Mouse (Mus musculus) embryonic facial prominence, embryonic 12.5 days (tissue): Measurements from ENCODE around the gene Arap1. TPM values are rescaled to one million over a fixed set of nuclear protein-coding genes. Genes with fewer than 3 reads are reported as not detected.

Experiments used
- ATAC-seq: fragments of 200-750 bp; cut with Nextera tagmentation; 2 replicates; pipeline ENCODE4 v1.8.0; 2017; ENCODE audit not compliant: insufficient number of reproducible peaks, insufficient read depth, low FRiP score, low TSS enrichment
- H3K27ac ChIP-seq: fragments of 300-500 bp; sonication (generic); 2 replicates; pipeline ENCODE4 v1.5.1; 2016; ENCODE audit warnings: mild to moderate bottlenecking
- H3K27me3 ChIP-seq: fragments of 300-500 bp; sonication (generic); 2 replicates; pipeline ENCODE4 v1.6.1; 2016; ENCODE audit warnings: mild to moderate bottlenecking, moderate library complexity
- H3K36me3 ChIP-seq: fragments of 300-500 bp; sonication (generic); 2 replicates; pipeline ENCODE4 v1.6.1; 2016; ENCODE audit warnings: mild to moderate bottlenecking
- H3K4me1 ChIP-seq: fragments of 300-500 bp; sonication (generic); 2 replicates; pipeline ENCODE4 v1.6.1; 2016
- H3K4me2 ChIP-seq: fragments of 300-500 bp; sonication (generic); replicated peaks from 2 replicates; pipeline ENCODE4 v1.6.1; 2016; ENCODE audit warnings: mild to moderate bottlenecking, moderate library complexity
- H3K4me3 ChIP-seq: fragments of 300-500 bp; sonication (generic); 2 replicates; pipeline ENCODE4 v1.5.1; 2016; ENCODE audit warnings: mild to moderate bottlenecking
- H3K9ac ChIP-seq: fragments of 300-500 bp; sonication (generic); 2 replicates; pipeline ENCODE4 v1.6.1; 2016; ENCODE audit warnings: mild to moderate bottlenecking, moderate library complexity
- H3K9me3 ChIP-seq: fragments of 300-500 bp; sonication (generic); 2 replicates; pipeline ENCODE4 v1.6.1; 2016; ENCODE audit warnings: mild to moderate bottlenecking, moderate library complexity
- WGBS: fragments of 180-500 bp; shearing (Covaris S2); methylation state at CpG from one replicate; pipeline ENCODE4 v1.1.7; 2016; 5-methylcytosine and 5-hydroxymethylcytosine counted together
- polyA plus RNA-seq: library from polyadenylated mRNA; unstranded; fragments of >200 nt; fragmentation: Nextera tagmentation; extraction: Ambion mirVana; gene quantifications from 2 replicates; pipeline ENCODE4 v1.2.1, GENCODE M21; 2016

Arap1 gene
- polyA plus RNA-seq, 1 experiment from 2014 or later, result 29.7 TPM

- ATAC-seq, result no peak
- no peak overlapping the region for H3K4me3 ChIP-seq
- no peak overlapping the region for H3K4me2 ChIP-seq
- 87% methylated on average over 2 of the region's 2 CpGs for WGBS
- H3K4me1 ChIP-seq, result 0 out of 2 replicates have a peak, but pooled peaks cover 4% of the 10 kb centered on the region
- no peak overlapping the region for H3K9ac ChIP-seq
- H3K9me3 ChIP-seq, result no peaks in the 10 kb centered on the region
- no peaks in the 10 kb centered on the region for H3K36me3 ChIP-seq
- H3K27me3 ChIP-seq, result peaks cover 5% of the 10 kb centered on the region
- H3K27ac ChIP-seq, result no peak overlapping the region
Observed at GRCm38 (mm10) chr7:101327786-101328185, 20.1 kb upstream of the Arap1 start.

DNA sequence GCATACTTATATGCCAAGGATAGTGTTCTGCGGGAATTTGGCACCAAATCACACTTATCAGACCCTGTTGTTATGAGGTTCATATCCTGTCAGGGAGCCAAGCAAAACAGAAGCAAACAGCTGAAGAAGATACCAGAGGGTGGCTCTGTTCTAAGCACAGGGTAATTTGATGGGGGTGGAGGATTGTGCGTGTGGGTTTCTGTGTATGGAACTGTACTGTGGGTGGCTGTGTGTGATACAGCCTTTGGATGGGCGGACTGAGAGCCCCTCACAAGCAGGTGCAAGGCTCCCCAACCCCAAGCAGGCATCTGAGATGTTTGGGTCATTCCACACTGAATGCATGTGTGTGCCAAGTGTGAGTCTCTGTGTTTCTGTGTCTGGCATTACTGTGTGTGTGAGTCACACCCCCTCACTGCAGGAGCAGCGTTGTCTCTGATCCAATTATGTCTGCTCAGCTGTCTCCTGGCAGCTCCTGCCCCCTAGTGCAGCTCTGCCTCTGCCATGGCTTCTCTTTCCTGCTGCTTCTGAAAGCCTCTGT lies 19.2 kb upstream of the Arap1 start:
- 70% methylated on average over 4 of the region's 4 CpGs for WGBS
- Histone ChIP-seq H3K4me3 (no peak overlapping the region), H3K27me3 (no peaks in the 10 kb centered on the region), H3K4me1 (0 out of 2 replicates have a peak, but pooled peaks cover 4% of the 10 kb centered on the region), H3K9me3 (no peaks in the 10 kb centered on the region), H3K4me2 (no peak overlapping the region), H3K36me3 (no peaks in the 10 kb centered on the region), H3K9ac (no peak overlapping the region), H3K27ac (no peak overlapping the region)
- no peak for ATAC-seq

DNA sequence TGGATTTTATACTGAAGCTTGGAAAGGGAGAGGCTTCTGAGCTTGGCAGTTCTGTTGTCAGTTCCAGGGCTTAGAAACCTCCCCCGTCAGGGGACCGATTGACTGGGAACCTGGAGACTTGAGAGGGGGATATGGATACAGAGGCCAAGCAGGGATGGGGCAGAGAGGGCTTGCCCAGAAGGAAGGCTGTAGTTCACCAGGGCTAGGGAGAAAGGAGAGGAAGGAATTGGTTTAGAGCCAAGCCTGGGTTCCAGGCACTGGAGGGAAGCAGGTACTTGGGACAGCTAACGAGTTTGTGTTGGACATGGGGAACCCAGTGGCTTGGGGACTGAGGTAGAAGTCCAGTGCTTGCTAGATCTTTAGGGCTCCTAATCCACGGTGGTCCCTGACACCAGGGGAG lies 18.3 kb upstream of the Arap1 start:
- no peaks in the 10 kb centered on the region for H3K36me3 ChIP-seq
- no peaks in the 10 kb centered on the region for H3K27me3 ChIP-seq
- H3K9me3 ChIP-seq, result no peaks in the 10 kb centered on the region
- no peak overlapping the region for H3K4me2 ChIP-seq
- no peak overlapping the region for H3K27ac ChIP-seq
- 0 out of 2 replicates have a peak, but pooled peaks cover 4% of the 10 kb centered on the region for H3K4me1 ChIP-seq
- WGBS, result 81% methylated on average over 4 of the region's 4 CpGs
- no peak for ATAC-seq
- no peak overlapping the region for H3K4me3 ChIP-seq
- no peak overlapping the region for H3K9ac ChIP-seq

DNA sequence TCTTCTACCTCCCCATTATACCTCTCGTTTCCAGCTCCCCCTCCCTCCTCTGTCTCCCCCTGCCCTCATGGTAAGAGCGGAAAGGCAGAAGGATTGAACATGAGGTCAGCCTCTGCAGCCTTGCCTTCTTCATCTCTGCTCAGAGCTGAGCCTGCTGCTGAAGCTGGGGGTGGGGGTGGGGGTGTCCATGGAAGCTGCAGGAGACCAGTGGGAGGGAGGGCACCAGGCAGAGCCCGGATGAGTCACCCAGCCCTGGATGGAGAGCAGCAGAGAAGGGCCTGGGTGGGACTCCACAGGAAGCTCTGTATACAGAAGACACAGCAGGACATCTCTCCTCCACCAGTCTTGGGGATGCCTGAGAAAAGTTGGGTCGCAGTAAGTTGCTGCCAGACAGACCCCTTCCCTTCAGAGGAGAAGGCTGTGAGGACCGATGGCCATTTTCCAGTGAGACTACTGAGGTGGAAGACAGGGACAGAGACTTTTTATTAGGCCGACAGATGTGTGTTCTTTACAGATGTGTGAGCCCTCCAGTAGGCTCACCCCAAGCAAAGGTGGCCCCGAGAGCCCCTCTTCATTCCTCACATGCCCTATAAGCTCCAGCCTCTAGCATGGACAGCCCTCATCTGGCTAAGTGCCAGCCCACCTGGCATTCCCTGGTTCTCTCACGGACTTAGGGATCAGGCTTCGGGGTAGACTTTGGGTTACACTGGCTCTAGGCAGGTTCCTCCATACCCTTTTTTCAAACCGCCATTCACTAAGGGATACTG lies 17.6 kb upstream of the Arap1 start:
- 0 out of 2 replicates have a peak, but pooled peaks cover 4% of the 10 kb centered on the region for H3K4me1 ChIP-seq
- no peak for ATAC-seq
- no peak overlapping the region for H3K4me2 ChIP-seq
- H3K9me3 ChIP-seq, result no peaks in the 10 kb centered on the region
- H3K27me3 ChIP-seq, result no peaks in the 10 kb centered on the region
- H3K36me3 ChIP-seq, result no peaks in the 10 kb centered on the region
- no peak overlapping the region for H3K9ac ChIP-seq
- 72% methylated on average over 10 of the region's 10 CpGs for WGBS
- no peak overlapping the region for H3K27ac ChIP-seq
- no peak overlapping the region for H3K4me3 ChIP-seq

- ATAC-seq, result no peak
- Histone ChIP-seq H3K36me3 (no peaks in the 10 kb centered on the region), H3K9me3 (no peaks in the 10 kb centered on the region), H3K4me3 (no peak overlapping the region), H3K4me1 (0 out of 2 replicates have a peak, but pooled peaks cover 4% of the 10 kb centered on the region), H3K4me2 (no peak overlapping the region), H3K27me3 (no peaks in the 10 kb centered on the region), H3K9ac (no peak overlapping the region), H3K27ac (no peak overlapping the region)
- WGBS, result 56% methylated on average over 4 of the region's 4 CpGs
Observed at GRCm38 (mm10) chr7:101330841-101331173, 17.1 kb upstream of the Arap1 start.

- Histone ChIP-seq H3K9me3 (no peaks in the 10 kb centered on the region), H3K36me3 (no peaks in the 10 kb centered on the region), H3K27ac (no peak overlapping the region), H3K4me1 (0 out of 2 replicates have a peak, but pooled peaks cover 4% of the 10 kb centered on the region), H3K4me2 (no peak overlapping the region), H3K4me3 (no peak overlapping the region), H3K9ac (no peak overlapping the region), H3K27me3 (no peaks in the 10 kb centered on the region)
- WGBS, result 88% methylated on average over 5 of the region's 5 CpGs
- no peak for ATAC-seq
Observed at GRCm38 (mm10) chr7:101332045-101332831, 15.6 kb upstream of the Arap1 start.

GRCm38 (mm10) chr7:101335228-101335627 lies 12.6 kb upstream of the Arap1 start:
- H3K27me3 ChIP-seq, result no peaks in the 10 kb centered on the region
- H3K9me3 ChIP-seq, result no peaks in the 10 kb centered on the region
- WGBS, result 90% methylated on average over 2 of the region's 2 CpGs
- H3K36me3 ChIP-seq, result no peaks in the 10 kb centered on the region
- no peak overlapping the region for H3K27ac ChIP-seq
- 0 out of 2 replicates have a peak, but pooled peaks cover 4% of the 10 kb centered on the region for H3K4me1 ChIP-seq
- no peak overlapping the region for H3K4me2 ChIP-seq
- ATAC-seq, result no peak
- no peak overlapping the region for H3K4me3 ChIP-seq
- no peak overlapping the region for H3K9ac ChIP-seq

DNA sequence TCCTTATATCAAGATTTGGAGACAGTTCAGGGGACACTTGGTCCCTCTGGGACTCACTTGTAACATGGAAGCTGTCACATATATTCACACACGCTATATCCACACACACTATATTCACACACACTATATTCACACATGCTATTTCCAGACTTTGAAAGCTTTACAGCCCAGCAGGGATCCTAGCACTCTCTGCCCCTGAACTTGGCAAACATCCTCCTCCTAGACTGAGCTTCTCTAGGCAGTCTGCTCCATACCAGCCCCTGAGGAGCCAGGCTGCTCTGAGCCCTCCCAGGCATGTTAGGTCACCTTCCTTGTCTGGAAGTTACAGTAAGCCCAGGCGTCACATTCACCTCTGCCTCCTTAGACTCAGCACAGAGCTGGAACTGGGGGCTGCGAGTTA lies 11.2 kb upstream of the Arap1 start:
- no peaks in the 10 kb centered on the region for H3K27me3 ChIP-seq
- H3K4me1 ChIP-seq, result no peaks in the 10 kb centered on the region
- 74% methylated on average over 3 of the region's 3 CpGs for WGBS
- no peaks in the 10 kb centered on the region for H3K36me3 ChIP-seq
- no peaks in the 10 kb centered on the region for H3K9me3 ChIP-seq
- no peak overlapping the region for H3K27ac ChIP-seq
- no peak overlapping the region for H3K4me3 ChIP-seq
- H3K9ac ChIP-seq, result no peak overlapping the region
- H3K4me2 ChIP-seq, result no peak overlapping the region
- no peak for ATAC-seq

DNA sequence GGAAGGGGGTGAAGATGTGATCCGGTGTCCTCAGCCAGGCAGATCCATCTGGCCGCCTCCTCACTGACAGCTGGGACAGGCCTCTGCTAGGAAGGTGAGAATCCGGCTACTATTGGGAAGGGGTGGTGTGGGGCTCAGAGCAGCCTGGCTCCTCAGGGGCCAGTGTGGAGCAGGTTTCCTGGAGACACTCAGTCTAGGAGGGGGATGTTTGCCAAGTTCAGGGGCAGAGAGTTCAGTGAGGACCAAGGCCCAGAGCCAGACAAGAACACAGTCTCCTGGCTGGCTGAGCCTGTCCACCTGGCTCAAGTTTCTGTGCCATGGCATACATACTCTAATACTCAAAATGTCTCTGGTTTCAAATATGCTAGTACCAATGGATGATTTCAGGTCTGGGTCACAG lies 10.5 kb upstream of the Arap1 start:
- WGBS, result 77% methylated on average over 3 of the region's 3 CpGs

DNA sequence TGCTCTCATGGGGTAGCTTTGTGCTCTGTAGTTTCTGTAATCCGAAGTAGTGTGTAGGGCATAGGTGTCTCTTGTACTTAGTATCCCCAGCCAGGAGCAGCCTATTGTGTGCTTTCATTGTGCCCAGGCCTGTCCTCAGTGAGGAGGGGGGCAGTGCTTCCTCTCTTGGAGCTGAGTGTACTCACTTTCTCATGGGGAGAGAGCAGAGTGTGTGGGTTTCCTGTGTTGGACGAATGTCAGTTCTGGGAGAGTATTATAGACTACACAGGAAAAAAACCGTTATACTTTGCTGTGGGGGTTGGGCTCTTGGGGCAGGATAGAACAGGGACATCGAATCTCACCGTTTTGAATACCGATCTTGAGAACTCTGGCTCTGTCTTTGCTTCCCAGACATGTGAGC lies 6.5 kb upstream of the Arap1 start:
- no peak overlapping the region for H3K27ac ChIP-seq
- no peaks in the 10 kb centered on the region for H3K27me3 ChIP-seq
- 0 out of 2 replicates have a peak, but pooled peaks cover 5% of the 10 kb centered on the region for H3K4me1 ChIP-seq
- H3K4me2 ChIP-seq, result no peak overlapping the region
- 52% methylated on average over 6 of the region's 6 CpGs for WGBS
- ATAC-seq, result no peak
- H3K9ac ChIP-seq, result no peak overlapping the region
- H3K4me3 ChIP-seq, result no peak overlapping the region
- H3K36me3 ChIP-seq, result no peaks in the 10 kb centered on the region
- H3K9me3 ChIP-seq, result no peaks in the 10 kb centered on the region

More for the DNA sequence above, 10.5 kb upstream of the Arap1 start:
- Histone ChIP-seq H3K4me2 (no peak overlapping the region), H3K36me3 (no peaks in the 10 kb centered on the region), H3K4me1 (no peaks in the 10 kb centered on the region), H3K4me3 (no peak overlapping the region), H3K9ac (no peak overlapping the region), H3K27me3 (no peaks in the 10 kb centered on the region), H3K9me3 (no peaks in the 10 kb centered on the region), H3K27ac (no peak overlapping the region)
- no peak for ATAC-seq

- no peaks in the 10 kb centered on the region for H3K27me3 ChIP-seq
- H3K9ac ChIP-seq, result no peak overlapping the region
- no peak overlapping the region for H3K4me3 ChIP-seq
- H3K4me2 ChIP-seq, result no peak overlapping the region
- no peak overlapping the region for H3K27ac ChIP-seq
- no peaks in the 10 kb centered on the region for H3K9me3 ChIP-seq
- ATAC-seq, result no peak
- WGBS, result 64% methylated on average over 7 of the region's 7 CpGs
- H3K36me3 ChIP-seq, result no peaks in the 10 kb centered on the region
- 0 out of 2 replicates have a peak, but pooled peaks cover 5% of the 10 kb centered on the region for H3K4me1 ChIP-seq
Observed at GRCm38 (mm10) chr7:101343135-101343534, 4.7 kb upstream of the Arap1 start.

DNA sequence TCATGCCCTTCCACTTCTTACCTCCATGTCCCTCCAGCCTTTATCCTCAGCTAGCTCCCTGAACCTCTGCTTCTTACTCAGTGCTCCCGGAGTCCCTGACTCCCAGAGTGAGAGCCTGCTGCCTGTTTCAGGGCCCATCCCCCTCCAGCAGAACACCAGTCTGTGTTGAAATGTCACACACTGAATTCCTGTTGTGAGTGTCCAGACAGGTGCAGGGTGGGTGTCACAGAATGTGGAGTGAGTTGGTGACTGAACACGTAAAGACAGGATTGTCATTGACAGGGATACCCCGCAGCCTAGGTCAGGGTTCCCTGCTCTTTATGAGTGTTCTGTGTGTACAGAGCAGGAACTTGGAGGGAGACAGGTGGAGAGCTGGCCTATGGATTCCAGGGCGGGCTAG lies 3.0 kb upstream of the Arap1 start:
- Histone ChIP-seq H3K36me3 (no peaks in the 10 kb centered on the region), H3K27me3 (peaks cover 15% of the 10 kb centered on the region), H3K4me3 (no peak overlapping the region), H3K9me3 (no peaks in the 10 kb centered on the region), H3K27ac (no peak overlapping the region), H3K4me1 (0 out of 2 replicates have a peak, but pooled peaks cover 5% of the 10 kb centered on the region), H3K9ac (no peak overlapping the region), H3K4me2 (no peak overlapping the region)
- no peak for ATAC-seq
- WGBS, result 63% methylated on average over 4 of the region's 4 CpGs
